Mouse (Mus musculus): ENCODE measurements around the gene Npepl1. TPM values are rescaled to one million over a fixed set of nuclear protein-coding genes. Genes with fewer than 3 reads are reported as not detected.

Gene Npepl1
- polyA plus RNA-seq (2012; fragmentation: generic; extraction: Trizol) = 10 to 100 TPM; 19.2 to 23.4 TPM

DNA sequence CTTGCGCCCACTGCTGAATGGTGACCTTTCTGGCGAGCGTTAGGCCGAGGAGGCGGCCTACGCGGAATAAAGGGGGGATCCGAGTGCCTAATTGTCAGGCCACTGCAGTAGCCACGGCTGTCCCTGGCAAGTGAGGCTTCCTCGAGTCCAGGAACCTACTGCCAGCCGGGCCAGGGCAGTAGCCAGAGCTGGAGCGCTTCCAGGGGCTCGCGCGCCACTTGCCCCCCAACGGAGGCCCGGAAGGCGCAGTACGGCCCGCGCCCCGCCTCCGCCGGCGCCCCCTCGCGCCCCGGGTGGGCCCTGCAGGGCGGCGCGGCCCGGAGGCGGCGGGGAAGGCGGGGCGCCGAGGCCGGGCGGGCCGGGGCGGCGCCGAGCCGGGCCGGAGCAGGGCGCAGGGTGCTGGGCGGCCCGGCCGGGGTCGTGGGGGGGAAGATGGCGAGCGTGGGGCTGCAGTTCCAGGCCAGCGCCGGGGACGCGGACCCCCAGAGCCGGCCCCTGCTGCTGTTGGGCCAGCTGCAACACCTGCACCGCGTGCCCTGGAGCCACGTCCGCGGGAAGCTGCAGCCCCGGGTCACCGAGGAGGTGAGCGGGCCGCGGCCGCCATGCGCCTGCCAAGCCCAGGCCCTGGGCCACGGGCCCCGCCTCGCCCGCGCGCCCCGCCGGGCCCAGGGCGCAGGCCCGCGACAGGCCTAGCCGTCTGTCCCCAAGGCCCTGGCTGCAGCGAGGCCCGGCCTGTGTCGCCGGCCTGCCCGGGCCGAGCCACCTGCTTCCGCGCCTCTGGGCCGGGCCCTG lies at the start of gene Npepl1:
Npepl1 (plus strand) TSS at position 359 of the 792 bp plus-strand sequence.

GRCm38 (mm10) chr2:174075673-174076432 lies 34.3 kb upstream of the Npepl1 start, which contains the start of gene Stx16:
Gene Stx16 (plus strand): TSS chr2:174076308.

Other genes with a start within 250 kb of the Npepl1 start
- gene Stx16, start 34.0 kb upstream of the Npepl1 start, polyA plus RNA-seq (2012; fragmentation: generic; extraction: Trizol) = 10 to 100 TPM in 1 of 2 experiments, under 1 TPM in 1; 0.70 to 13.3 TPM
- gene Gnas, start 174.0 kb downstream of the Npepl1 start, polyA plus RNA-seq (2012; fragmentation: generic; extraction: Trizol) = 1,000 to 10,000 TPM in 1 of 2 experiments, 100 to 1,000 TPM in 1; 476 to 1,294 TPM
- gene Gm20721, start 236.4 kb downstream of the Npepl1 start, polyA plus RNA-seq (2012; fragmentation: generic; extraction: Trizol) = 1 to 10 TPM in 1 of 2 experiments, under 1 TPM in 1; 0.70 to 2.6 TPM